Mouse (Mus musculus): ENCODE results near the gene Cldn14. TPM values are rescaled to one million over a fixed set of nuclear protein-coding genes. Genes with fewer than 3 reads are reported as not detected.
A peak's percentile ranks its signal among the peaks of the same experiment; 100 is the strongest.

Gene Cldn14
- polyA plus RNA-seq, 1 experiment from 2014 or later = not detected

GRCm38 (mm10) chr16:93883423-93884085, 125.1 kb downstream of the Cldn14 start, which contains the start of gene Chaf1b:
Chaf1b (plus strand) TSS chr16:93883901.
- under 1% methylated on average over 54 of the region's 54 CpGs for WGBS

DNA sequence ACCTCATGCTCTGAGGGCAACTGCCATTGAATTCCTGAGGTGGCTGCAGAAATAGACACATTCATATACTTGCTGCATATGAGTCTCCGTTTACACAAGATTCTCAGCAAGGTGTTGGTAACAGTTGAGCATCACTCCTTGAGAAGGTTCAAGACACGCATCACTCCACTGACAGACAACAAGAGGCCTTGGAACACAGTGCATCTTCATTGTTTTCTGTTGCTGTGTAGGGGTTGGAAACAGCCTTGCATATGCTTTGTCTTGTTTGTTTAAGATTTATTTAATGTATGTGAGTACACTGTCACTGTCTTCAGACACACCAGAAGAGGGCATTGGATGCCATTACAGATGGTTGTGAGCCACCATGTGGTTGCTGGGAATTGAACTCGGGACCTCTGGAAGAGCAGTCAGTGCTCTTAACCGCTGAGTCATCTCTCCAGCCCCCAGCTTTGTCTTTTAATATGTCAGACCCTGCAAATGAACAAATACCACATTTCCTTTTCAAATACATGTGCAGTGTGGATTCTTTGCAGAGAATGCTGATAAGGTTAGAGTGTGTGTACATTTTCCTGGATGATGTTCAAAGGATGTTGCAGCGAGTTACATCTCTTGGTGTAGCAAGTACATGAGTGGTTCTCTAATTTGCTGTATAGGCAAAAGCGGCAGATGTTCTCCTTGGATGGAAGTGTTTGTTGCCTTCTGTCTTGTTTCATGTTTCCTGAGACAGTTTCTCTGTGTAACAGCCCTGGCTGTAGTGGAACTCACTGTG, 130.8 kb downstream of the Cldn14 start:
- WGBS = 75% methylated on average over 6 of the region's 6 CpGs
- H3K9ac ChIP-seq (ENCODE audit: low read length) = no peak overlapping the region
- H3K9me3 ChIP-seq (replicated peaks; ENCODE audit: control insufficient read depth, low read length) = no peaks in the 10 kb centered on the region
- ATAC-seq (replicated peaks; ENCODE audit: extremely low read depth, insufficient read depth, low FRiP score) = no peak
- H3K36me3 ChIP-seq (ENCODE audit: control insufficient read depth, insufficient read depth) = peaks cover 33% of the 10 kb centered on the region
- H3K4me1 ChIP-seq (ENCODE audit: control insufficient read depth, insufficient read depth, low read length) = no peaks in the 10 kb centered on the region
- H3K4me3 ChIP-seq (ENCODE audit: low read length) = no peak overlapping the region
- no peaks in the 10 kb centered on the region for H3K27me3 ChIP-seq (ENCODE audit: control insufficient read depth, insufficient read depth, low read length)
- H3K27ac ChIP-seq (ENCODE audit: low read length) = no peak overlapping the region
- H3K4me2 ChIP-seq (ENCODE audit: low read depth, low read length) = no peak overlapping the region

More at GRCm38 (mm10) chr16:93883423-93884085, 125.1 kb downstream of the Cldn14 start, which contains the start of gene Chaf1b:
- Histone ChIP-seq H3K9me3 (replicated peaks; ENCODE audit: control insufficient read depth, low read length) (no peaks in the 10 kb centered on the region), H3K27ac (ENCODE audit: low read length) (no peak within 1 kb of the TSS), H3K36me3 (ENCODE audit: control insufficient read depth, insufficient read depth) (peaks cover 8% of the 10 kb centered on the region), H3K4me3 (ENCODE audit: low read length) (peak within 1 kb of the TSS; percentile 90), H3K4me2 (ENCODE audit: low read depth, low read length) (peak within 1 kb of the TSS; percentile 96), H3K4me1 (ENCODE audit: control insufficient read depth, insufficient read depth, low read length) (peaks cover 8% of the 10 kb centered on the region; the same call in 1 of the 2 replicates), H3K27me3 (ENCODE audit: control insufficient read depth, insufficient read depth, low read length) (no peaks in the 10 kb centered on the region), H3K9ac (ENCODE audit: low read length) (peak within 1 kb of the TSS; percentile 84)
- peak; percentile 96 for ATAC-seq (replicated peaks; ENCODE audit: extremely low read depth, insufficient read depth, low FRiP score)

- H3K4me3 ChIP-seq (ENCODE audit: low read length) = no peak overlapping the region
- 87% methylated on average over 13 of the region's 13 CpGs for WGBS
- peaks cover 56% of the 10 kb centered on the region for H3K36me3 ChIP-seq (ENCODE audit: control insufficient read depth, insufficient read depth)
- H3K4me2 ChIP-seq (ENCODE audit: low read depth, low read length) = no peak overlapping the region
- H3K9me3 ChIP-seq (replicated peaks; ENCODE audit: control insufficient read depth, low read length) = no peaks in the 10 kb centered on the region
- H3K4me1 ChIP-seq (ENCODE audit: control insufficient read depth, insufficient read depth, low read length) = no peaks in the 10 kb centered on the region
- H3K27me3 ChIP-seq (ENCODE audit: control insufficient read depth, insufficient read depth, low read length) = no peaks in the 10 kb centered on the region
- H3K27ac ChIP-seq (ENCODE audit: low read length) = no peak overlapping the region
- no peak overlapping the region for H3K9ac ChIP-seq (ENCODE audit: low read length)
- no peak for ATAC-seq (replicated peaks; ENCODE audit: extremely low read depth, insufficient read depth, low FRiP score)
These were observed 133.8 kb downstream of the Cldn14 start for GRCm38 (mm10) chr16:93874841-93875240.

Other genes with a start within 250 kb of the Cldn14 start
- 24.9 and 26.2 TPM in 2 replicates for gene Morc3, start 176.7 kb downstream of the Cldn14 start, polyA plus RNA-seq (2015; fragmentation: Nextera tagmentation; extraction: Ambion mirVana)
- gene Chaf1b, start 124.9 kb downstream of the Cldn14 start, polyA plus RNA-seq (2015; fragmentation: Nextera tagmentation; extraction: Ambion mirVana) = 36.6 and 40.8 TPM in 2 replicates
- 0.04 and 0.14 TPM in 2 replicates for gene Sim2, start 76.1 kb upstream of the Cldn14 start, polyA plus RNA-seq (2015; fragmentation: Nextera tagmentation; extraction: Ambion mirVana)

Data from heart, embryonic 16.5 days (tissue).